Mouse (Mus musculus) liver, postnatal 0 days (tissue): ENCODE results near the gene Syt13. TPM values are rescaled to one million over a fixed set of nuclear protein-coding genes. Genes with fewer than 3 reads are reported as not detected.

Source experiments
- ATAC-seq: fragments of 200-750 bp; cut with Nextera tagmentation; 2 replicates; pipeline ENCODE4 v1.8.0; 2017; ENCODE audit warnings: mild to moderate bottlenecking, moderate library complexity
- DNase-seq: peaks from one replicate; pipeline ENCODE4 v3.0.0-alpha.2; 2016
- H3K27ac ChIP-seq: fragments of 300-500 bp; sonication (generic); 2 replicates; pipeline ENCODE4 v1.5.1; 2014; ENCODE audit warnings: antibody characterized with exemption, moderate library complexity, mild to moderate bottlenecking, low read depth
- H3K27me3 ChIP-seq: fragments of 300-500 bp; sonication (generic); 2 replicates; pipeline ENCODE4 v1.6.1; 2014; ENCODE audit warnings: low read length, control low read depth, mixed read lengths; ENCODE audit not compliant: insufficient read depth
- H3K36me3 ChIP-seq: fragments of 300-500 bp; sonication (generic); replicated peaks from 2 replicates; pipeline ENCODE4 v1.6.1; 2014; ENCODE audit warnings: mild to moderate bottlenecking, control low read depth, low read length, moderate library complexity, mixed read lengths; ENCODE audit not compliant: insufficient read depth
- H3K4me1 ChIP-seq: fragments of 300-500 bp; sonication (generic); 2 replicates; pipeline ENCODE4 v1.6.1; 2014; ENCODE audit warnings: antibody characterized with exemption, mild to moderate bottlenecking, control low read depth; ENCODE audit not compliant: insufficient read depth
- H3K4me2 ChIP-seq: fragments of 300-500 bp; sonication (generic); 2 replicates; pipeline ENCODE4 v1.6.1; 2014; ENCODE audit warnings: low read depth, mild to moderate bottlenecking, low read length, moderate library complexity, mixed read lengths
- H3K4me3 ChIP-seq: fragments of 300-500 bp; sonication (generic); 2 replicates; pipeline ENCODE4 v1.5.1; 2014; ENCODE audit warnings: low read depth, low read length
- H3K9ac ChIP-seq: fragments of 300-500 bp; sonication (generic); replicated peaks from 2 replicates; pipeline ENCODE4 v1.6.1; 2014; ENCODE audit warnings: mild to moderate bottlenecking, moderate library complexity
- H3K9me3 ChIP-seq: fragments of 300-500 bp; sonication (generic); 2 replicates; pipeline ENCODE4 v1.6.1; 2016; ENCODE audit warnings: mild to moderate bottlenecking, control low read depth, low read length, mixed read lengths
- CTCF ChIP-seq: sonication (generic); IDR thresholded peaks from 2 replicates; pipeline ENCODE4 v1.5.1; 2016; ENCODE audit warnings: antibody characterized with exemption, low read depth
- EP300 ChIP-seq: IDR thresholded peaks from 2 replicates; pipeline ENCODE4 v1.6.1; 2016; ENCODE audit warnings: antibody characterized with exemption, low read depth, mild to moderate bottlenecking
- WGBS: fragments of 180-500 bp; shearing (Covaris S2); extraction: QIAGEN DNeasy Blood & Tissue Kit; methylation state at CpG from one replicate; pipeline ENCODE4 v1.1.7; 2014; ENCODE audit not compliant: insufficient replicate concordance; 5-methylcytosine and 5-hydroxymethylcytosine counted together
- polyA plus RNA-seq: library from polyadenylated mRNA; unstranded; fragments of >200 nt; fragmentation: Nextera tagmentation; extraction: Ambion mirVana; gene quantifications from 2 replicates; pipeline ENCODE4 v1.2.1, GENCODE M21; 2015

Syt13 gene
- polyA plus RNA-seq, 1 experiment from 2014 or later, result 0.19 TPM

DNA sequence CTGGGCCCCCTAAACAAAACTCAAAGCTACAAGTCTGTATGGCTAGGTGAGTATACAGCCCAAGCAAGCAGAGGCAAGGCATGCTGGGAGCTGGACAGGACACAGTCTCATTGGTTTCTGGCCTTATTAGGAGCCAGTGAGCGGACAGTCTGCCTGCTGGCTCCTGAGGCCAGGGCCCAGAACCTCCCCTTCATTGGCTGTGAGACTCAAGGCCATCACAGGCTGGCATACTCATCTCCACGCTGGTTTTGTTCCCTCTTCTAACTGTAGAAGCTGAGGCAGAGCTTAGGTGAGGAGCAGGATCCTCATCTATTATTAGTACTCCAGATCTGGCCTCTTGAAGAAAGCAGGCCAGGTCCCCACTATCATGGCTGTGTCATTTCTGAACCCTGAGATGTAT is 70.3 kb downstream of the Syt13 start:
- no peak for ATAC-seq

DNA sequence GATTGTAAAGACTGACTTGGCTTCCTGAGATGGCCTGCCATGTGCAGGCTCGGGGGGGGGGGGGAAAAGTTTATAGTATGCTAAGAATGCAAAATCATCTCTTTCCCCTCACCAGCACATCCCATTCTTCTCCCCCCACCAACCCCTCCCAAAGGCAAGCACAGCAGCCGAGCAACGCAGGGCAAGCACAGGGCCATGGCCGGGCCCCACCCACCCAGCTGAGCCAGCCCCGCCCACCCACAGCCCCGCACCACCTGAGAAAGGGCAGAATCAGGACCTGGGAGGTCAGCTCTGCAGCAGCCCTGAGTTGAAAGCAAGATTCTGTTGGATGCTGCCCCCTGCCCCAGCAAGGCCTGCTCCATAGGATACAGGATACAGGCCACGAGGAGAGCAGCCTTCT is 70.7 kb downstream of the Syt13 start:
- WGBS, result 42% methylated on average over 7 of the region's 7 CpGs
- TF ChIP-seq CTCF, result no peak
- TF ChIP-seq EP300, result 0 out of 2 replicates have a peak, but pooled peaks have one; percentile 7
- Histone ChIP-seq H3K4me2 (no peak overlapping the region), H3K4me1 (peaks cover 20% of the 10 kb centered on the region), H3K9ac (no peak overlapping the region), H3K9me3 (no peaks in the 10 kb centered on the region), H3K4me3 (no peak overlapping the region), H3K27ac (no peak overlapping the region), H3K36me3 (0 out of 2 replicates have a peak, but pooled peaks cover 2% of the 10 kb centered on the region), H3K27me3 (no peaks in the 10 kb centered on the region)
- ATAC-seq, result no peak
- no peak for DNase-seq

More for the DNA sequence above, 70.3 kb downstream of the Syt13 start:
- H3K27me3 ChIP-seq, result no peaks in the 10 kb centered on the region
- no peaks in the 10 kb centered on the region for H3K9me3 ChIP-seq
- 81% methylated on average over 2 of the region's 2 CpGs for WGBS
- H3K27ac ChIP-seq, result no peak overlapping the region
- H3K36me3 ChIP-seq, result 0 out of 2 replicates have a peak, but pooled peaks cover 2% of the 10 kb centered on the region
- no peak for DNase-seq
- no peak overlapping the region for H3K9ac ChIP-seq
- no peak overlapping the region for H3K4me3 ChIP-seq
- H3K4me2 ChIP-seq, result no peak overlapping the region
- no peak for TF ChIP-seq CTCF
- no peak for TF ChIP-seq EP300
- H3K4me1 ChIP-seq, result peaks cover 20% of the 10 kb centered on the region

- DNase-seq, result no peak
- H3K4me2 ChIP-seq, result no peak overlapping the region
- TF ChIP-seq EP300, result no peak
- 0 out of 2 replicates have a peak, but pooled peaks have one; percentile 21 for TF ChIP-seq CTCF
Observed at GRCm38 (mm10) chr2:92987108-92987618, 72.3 kb downstream of the Syt13 start.

GRCm38 (mm10) chr2:92987901-92988631 is 73.2 kb downstream of the Syt13 start:
- H3K36me3 ChIP-seq, result 0 out of 2 replicates have a peak, but pooled peaks cover 4% of the 10 kb centered on the region
- DNase-seq (peak; percentile 66), ATAC-seq (peak; percentile 84)
- H3K4me1 ChIP-seq, result peaks cover 16% of the 10 kb centered on the region
- H3K4me2 ChIP-seq, result peak overlapping the region; percentile 42
- H3K4me3 ChIP-seq, result no peak overlapping the region
- no peak overlapping the region; the same call in 1 of the 2 replicates for H3K9ac ChIP-seq
- TF ChIP-seq CTCF, result peak; percentile 51
- TF ChIP-seq EP300, result no peak
- 21% methylated on average over 19 of the region's 19 CpGs for WGBS
- no peaks in the 10 kb centered on the region for H3K9me3 ChIP-seq
- H3K27ac ChIP-seq, result peak overlapping the region; percentile 61
- H3K27me3 ChIP-seq, result no peaks in the 10 kb centered on the region

More at GRCm38 (mm10) chr2:92987108-92987618, 72.3 kb downstream of the Syt13 start:
- Histone ChIP-seq H3K36me3 (0 out of 2 replicates have a peak, but pooled peaks cover 4% of the 10 kb centered on the region), H3K27ac (peak overlapping the region; percentile 61; the same call in 1 of the 2 replicates), H3K4me1 (peaks cover 20% of the 10 kb centered on the region), H3K9ac (no peak overlapping the region), H3K4me3 (no peak overlapping the region), H3K27me3 (no peaks in the 10 kb centered on the region), H3K9me3 (no peaks in the 10 kb centered on the region)
- WGBS, result 78% methylated on average over 7 of the region's 7 CpGs
- no peak for ATAC-seq

GRCm38 (mm10) chr2:92989593-92989992 is 74.7 kb downstream of the Syt13 start:
- Histone ChIP-seq H3K27ac (no peak overlapping the region), H3K9me3 (no peaks in the 10 kb centered on the region), H3K4me2 (no peak overlapping the region), H3K4me1 (peaks cover 8% of the 10 kb centered on the region), H3K27me3 (no peaks in the 10 kb centered on the region), H3K4me3 (no peak overlapping the region), H3K36me3 (0 out of 2 replicates have a peak, but pooled peaks cover 4% of the 10 kb centered on the region), H3K9ac (no peak overlapping the region)
- WGBS, result 84% methylated on average over 9 of the region's 9 CpGs
- no peak for ATAC-seq
- DNase-seq, result no peak
- TF ChIP-seq CTCF, result no peak
- no peak for TF ChIP-seq EP300

DNA sequence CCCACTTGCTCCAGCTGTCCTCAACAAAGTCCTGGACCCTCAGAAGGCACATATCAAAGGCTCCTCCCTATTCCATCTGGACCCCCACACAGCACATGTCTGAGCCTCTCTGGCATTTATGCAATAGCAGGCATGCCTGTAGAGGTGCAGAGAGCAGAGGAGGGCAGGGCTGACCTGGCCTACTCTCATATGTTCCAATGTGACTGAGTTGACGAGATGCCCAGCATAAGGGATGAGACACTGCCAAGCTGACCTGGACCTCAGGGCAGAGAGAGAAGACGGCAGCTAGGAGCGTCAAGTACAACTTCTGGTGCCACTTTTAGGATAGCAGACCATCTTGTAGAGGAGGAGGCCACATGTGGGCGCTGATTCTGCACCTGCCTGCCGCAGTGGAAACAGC is 77.1 kb downstream of the Syt13 start:
- 89% methylated on average over 5 of the region's 5 CpGs for WGBS
- ATAC-seq, result no peak
- TF ChIP-seq CTCF (no peak), EP300 (no peak)

More for the DNA sequence above, 77.1 kb downstream of the Syt13 start:
- DNase-seq, result no peak
- no peaks in the 10 kb centered on the region for H3K9me3 ChIP-seq
- peaks cover 8% of the 10 kb centered on the region for H3K4me1 ChIP-seq
- H3K9ac ChIP-seq, result no peak overlapping the region
- no peaks in the 10 kb centered on the region for H3K27me3 ChIP-seq
- no peak overlapping the region for H3K4me2 ChIP-seq
- H3K36me3 ChIP-seq, result 0 out of 2 replicates have a peak, but pooled peaks cover 4% of the 10 kb centered on the region
- H3K27ac ChIP-seq, result no peak overlapping the region
- no peak overlapping the region for H3K4me3 ChIP-seq
